Mouse (Mus musculus) spleen, adult 2 months (tissue): ENCODE measurements around the gene Kifap3.

Source experiments
- CTCF ChIP-seq: fragments of 200-500 bp; IDR thresholded peaks from 2 replicates; pipeline ENCODE4 v1.5.1; 2011; ENCODE audit warnings: mild to moderate bottlenecking, inconsistent platforms; ENCODE audit not compliant: insufficient read depth, insufficient read length, insufficient replicate concordance; ENCODE audit errors: extremely low read depth
- POLR2A ChIP-seq: fragments of 200-500 bp; IDR thresholded peaks from 2 replicates; pipeline ENCODE4 v1.6.1; 2011; ENCODE audit warnings: low read depth, low read length, inconsistent platforms

GRCm38 (mm10) chr1:163893294-163893693, 113.9 kb downstream of the Kifap3 start:
- TF ChIP-seq POLR2A (no peak), CTCF (no peak)
